Mouse (Mus musculus) embryonic facial prominence, embryonic 14.5 days (tissue): ENCODE data around the gene Gm11213. TPM values are rescaled to one million over a fixed set of nuclear protein-coding genes. Genes with fewer than 3 reads are reported as not detected.

Experiments used
- ATAC-seq: fragments of 200-750 bp; cut with Nextera tagmentation; 2 replicates; pipeline ENCODE4 v1.8.0; 2017; ENCODE audit warnings: low read depth, moderate number of reproducible peaks, moderate TSS enrichment
- DNase-seq: peaks from one replicate; pipeline ENCODE4 v3.0.0-alpha.2; 2015; ENCODE audit warnings: low spot score
- H3K27ac ChIP-seq: fragments of 300-500 bp; sonication (generic); replicated peaks from 2 replicates; pipeline ENCODE4 v1.5.1; 2014; ENCODE audit warnings: low read depth, mild to moderate bottlenecking, low read length, moderate library complexity
- H3K27me3 ChIP-seq: fragments of 300-500 bp; sonication (generic); replicated peaks from 2 replicates; pipeline ENCODE4 v1.6.1; 2014; ENCODE audit warnings: low read length; ENCODE audit not compliant: control insufficient read depth, insufficient read depth
- H3K36me3 ChIP-seq: fragments of 300-500 bp; sonication (generic); 2 replicates; pipeline ENCODE4 v1.6.1; 2014; ENCODE audit warnings: low read length, mixed read lengths; ENCODE audit not compliant: control insufficient read depth, insufficient read depth
- H3K4me1 ChIP-seq: fragments of 300-500 bp; sonication (generic); 2 replicates; pipeline ENCODE4 v1.6.1; 2014; ENCODE audit warnings: antibody characterized with exemption, low read length; ENCODE audit not compliant: control insufficient read depth, insufficient read depth
- H3K4me2 ChIP-seq: fragments of 300-500 bp; sonication (generic); 2 replicates; pipeline ENCODE4 v1.6.1; 2014; ENCODE audit warnings: low read depth, mild to moderate bottlenecking, low read length, moderate library complexity, mixed read lengths
- H3K4me3 ChIP-seq: fragments of 300-500 bp; sonication (generic); 2 replicates; pipeline ENCODE4 v1.5.1; 2014; ENCODE audit warnings: low read depth, mild to moderate bottlenecking, low read length
- H3K9ac ChIP-seq: fragments of 300-500 bp; sonication (generic); 2 replicates; pipeline ENCODE4 v1.6.1; 2014; ENCODE audit warnings: low read depth, mild to moderate bottlenecking, low read length, moderate library complexity, mixed read lengths
- H3K9me3 ChIP-seq: fragments of 300-500 bp; sonication (generic); 2 replicates; pipeline ENCODE4 v1.6.1; 2016; ENCODE audit warnings: low read length; ENCODE audit not compliant: control insufficient read depth
- WGBS: fragments of 180-500 bp; shearing (Covaris S2); extraction: QIAGEN DNeasy Blood & Tissue Kit; methylation state at CpG from one replicate; pipeline ENCODE4 v1.1.7; 2014; 5-methylcytosine and 5-hydroxymethylcytosine counted together
- polyA plus RNA-seq: library from polyadenylated mRNA; unstranded; fragments of >200 nt; fragmentation: Nextera tagmentation; extraction: Ambion mirVana; gene quantifications from 2 replicates; pipeline ENCODE4 v1.2.1, GENCODE M21; 2014

The Gm11213 gene
- not detected in 2 replicates for polyA plus RNA-seq

DNA sequence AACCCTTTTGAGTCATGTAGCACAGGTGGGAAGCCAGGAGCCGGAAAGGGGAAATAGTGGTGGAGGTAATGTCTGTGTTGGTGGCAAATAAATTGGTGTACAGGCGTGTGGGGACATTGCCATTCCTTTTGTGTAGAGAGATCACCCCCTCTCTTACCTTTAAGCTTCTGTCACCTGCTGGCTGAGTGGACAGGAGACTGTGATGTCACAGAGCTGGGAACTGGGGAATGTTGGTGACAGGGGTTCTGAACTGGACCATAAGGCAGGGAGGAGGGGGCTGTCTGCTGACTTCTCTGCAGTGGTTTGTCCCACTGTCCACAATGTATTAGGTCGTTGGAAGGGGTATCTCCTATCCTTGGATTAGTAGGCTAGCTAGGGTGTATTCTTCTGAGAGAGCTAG, at the start of gene Gm11213:
Gene Gm11213 (minus strand): TSS at position 317 of the 400 bp plus-strand sequence.
- ATAC-seq (no peak), DNase-seq (no peak)
- Histone ChIP-seq H3K36me3 (no peaks in the 10 kb centered on the region), H3K4me2 (no peak within 1 kb of the TSS), H3K27me3 (no peaks in the 10 kb centered on the region), H3K4me3 (no peak within 1 kb of the TSS), H3K9me3 (no peaks in the 10 kb centered on the region), H3K9ac (no peak within 1 kb of the TSS), H3K4me1 (no peaks in the 10 kb centered on the region), H3K27ac (no peak within 1 kb of the TSS)
- 65% methylated on average over 3 of the region's 3 CpGs for WGBS

DNA sequence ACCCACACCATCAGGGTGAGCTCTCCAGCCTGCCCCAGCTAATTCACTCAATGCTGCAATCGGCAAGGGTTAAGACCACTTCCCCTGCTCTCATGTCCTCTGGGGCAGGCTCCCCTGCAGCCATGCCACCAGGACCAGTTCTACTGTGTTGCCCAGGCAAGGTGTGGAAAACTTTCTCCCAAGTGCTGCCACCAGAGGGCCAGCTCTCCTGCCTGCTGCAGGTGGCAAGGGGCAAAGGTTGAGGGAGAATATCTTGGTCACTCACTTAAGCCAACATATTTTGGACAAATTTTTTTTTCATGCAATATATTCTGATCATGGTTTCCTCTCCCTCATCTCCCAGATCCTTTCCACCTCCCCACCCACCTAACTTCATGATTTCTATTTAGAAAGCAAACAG, 49.3 kb upstream of the Gm11213 start:
- DNase-seq = no peak
- Histone ChIP-seq H3K27ac (no peak overlapping the region), H3K9me3 (no peaks in the 10 kb centered on the region), H3K4me3 (no peak overlapping the region), H3K9ac (no peak overlapping the region), H3K27me3 (no peaks in the 10 kb centered on the region), H3K4me2 (no peak overlapping the region), H3K36me3 (no peaks in the 10 kb centered on the region), H3K4me1 (no peaks in the 10 kb centered on the region)
- no peak for ATAC-seq
- WGBS = 60% methylated on average over 1 of the region's 1 CpGs

DNA sequence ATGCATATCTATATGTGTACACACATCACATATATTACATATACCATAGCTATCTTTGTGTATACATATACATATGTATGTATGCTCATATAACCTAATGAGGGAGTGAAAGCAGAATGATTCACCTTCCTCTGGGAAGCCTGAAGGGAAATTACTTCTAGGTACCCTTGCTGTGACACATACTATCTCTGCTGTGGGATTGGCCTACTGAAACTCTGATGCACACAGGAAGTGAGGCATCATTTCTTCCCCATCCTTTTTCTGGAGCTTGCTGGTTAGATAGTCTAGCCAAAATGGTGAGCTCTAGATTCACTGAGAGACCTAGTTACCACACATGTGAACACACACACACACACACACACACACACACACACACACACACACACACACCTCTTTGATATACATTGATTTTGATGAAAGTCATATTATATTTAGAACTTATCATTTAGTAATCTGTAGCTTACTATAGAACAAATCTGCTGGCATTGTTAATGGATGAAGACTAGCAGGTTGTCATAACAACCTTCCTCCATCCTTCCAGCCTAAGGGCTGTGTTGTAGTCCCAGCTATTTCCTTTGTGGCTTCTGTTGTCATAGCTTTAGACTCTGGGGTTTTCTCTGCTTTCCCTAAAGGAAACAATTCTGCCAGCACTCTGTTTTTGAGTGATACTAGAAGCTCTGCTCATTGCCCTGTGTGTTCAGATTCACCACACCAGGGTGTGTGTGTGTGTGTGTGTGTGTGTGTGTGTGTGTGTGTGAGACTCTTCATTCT, 39.1 kb upstream of the Gm11213 start:
- Histone ChIP-seq H3K27me3 (no peaks in the 10 kb centered on the region), H3K27ac (no peak overlapping the region), H3K4me1 (no peaks in the 10 kb centered on the region; the same call in 1 of the 2 replicates), H3K9ac (no peak overlapping the region), H3K36me3 (no peaks in the 10 kb centered on the region), H3K9me3 (no peaks in the 10 kb centered on the region), H3K4me3 (no peak overlapping the region), H3K4me2 (no peak overlapping the region)
- DNase-seq (no peak), ATAC-seq (no peak)

DNA sequence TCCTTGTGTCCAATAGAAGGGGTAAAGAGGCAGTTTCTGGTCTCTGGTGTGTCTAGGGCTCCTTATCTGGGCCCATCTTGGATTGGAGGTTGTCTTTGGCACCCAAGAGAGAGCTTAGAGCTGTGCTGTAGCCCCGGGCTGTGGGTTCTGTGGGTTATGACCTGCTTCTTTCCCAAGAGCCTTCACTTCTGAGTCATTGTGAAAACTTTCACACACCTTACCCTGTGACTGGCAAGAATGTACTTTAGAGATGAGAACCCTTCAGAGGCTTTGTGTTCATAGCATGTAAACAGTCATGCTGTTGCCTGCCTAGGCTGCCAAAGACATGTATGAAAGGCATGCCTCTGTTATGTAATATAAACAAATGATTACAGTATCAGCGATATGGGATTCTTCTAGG, 34.8 kb upstream of the Gm11213 start:
- Histone ChIP-seq H3K4me3 (no peak overlapping the region), H3K27ac (no peak overlapping the region), H3K4me2 (no peak overlapping the region), H3K9ac (no peak overlapping the region), H3K4me1 (no peaks in the 10 kb centered on the region; the same call in 1 of the 2 replicates), H3K36me3 (no peaks in the 10 kb centered on the region), H3K9me3 (no peaks in the 10 kb centered on the region), H3K27me3 (no peaks in the 10 kb centered on the region)
- ATAC-seq (no peak), DNase-seq (no peak)
- WGBS = 74% methylated on average over 2 of the region's 2 CpGs

DNA sequence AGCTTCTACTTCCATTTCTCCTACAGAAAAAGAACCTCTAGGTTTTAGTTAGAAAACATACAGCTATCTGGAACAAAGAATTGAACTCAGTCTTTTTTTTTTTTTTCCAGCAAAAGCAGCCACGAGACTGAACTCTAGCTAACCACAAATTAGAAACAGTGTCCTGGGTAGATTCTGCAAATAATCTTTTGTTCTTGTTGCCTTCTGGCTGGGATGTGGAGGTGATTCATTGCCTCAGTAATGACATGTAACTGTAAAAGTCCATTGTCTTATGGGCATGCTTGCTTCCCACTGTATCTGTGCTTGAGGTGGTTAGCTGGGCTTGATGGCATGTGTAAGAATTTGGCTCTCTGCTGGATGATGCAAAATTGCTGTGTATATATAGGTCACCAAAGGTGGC, 33.5 kb upstream of the Gm11213 start:
- no peak overlapping the region for H3K4me3 ChIP-seq
- no peaks in the 10 kb centered on the region for H3K9me3 ChIP-seq
- ATAC-seq = no peak
- no peak overlapping the region for H3K9ac ChIP-seq
- H3K4me2 ChIP-seq = no peak overlapping the region
- WGBS = 42% methylated on average over 1 of the region's 1 CpGs
- no peak overlapping the region for H3K27ac ChIP-seq
- H3K36me3 ChIP-seq = no peaks in the 10 kb centered on the region
- H3K27me3 ChIP-seq = no peaks in the 10 kb centered on the region
- H3K4me1 ChIP-seq = no peaks in the 10 kb centered on the region; the same call in 1 of the 2 replicates
- peak; percentile 10 for DNase-seq

DNA sequence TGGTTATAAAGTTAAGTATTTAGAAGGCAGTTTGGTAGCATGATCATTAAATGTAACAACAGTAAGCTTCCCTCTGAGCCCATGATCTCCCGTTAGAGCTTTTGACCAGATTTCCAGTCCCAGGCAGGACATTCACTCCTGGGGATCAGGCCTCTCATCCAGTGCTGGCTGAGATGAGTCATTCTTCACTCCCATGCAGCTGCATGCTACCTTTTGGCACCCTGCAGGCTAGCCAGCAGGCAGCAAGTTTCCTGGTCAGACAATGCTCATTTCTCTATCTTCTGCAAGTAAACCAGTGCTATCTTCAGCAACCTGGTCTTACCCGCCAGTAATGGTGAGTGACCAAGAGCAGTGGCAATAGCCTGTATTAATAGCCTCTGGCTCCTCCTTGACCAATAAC, 28.1 kb upstream of the Gm11213 start:
- Histone ChIP-seq H3K27me3 (no peaks in the 10 kb centered on the region), H3K9me3 (no peaks in the 10 kb centered on the region), H3K9ac (no peak overlapping the region), H3K27ac (no peak overlapping the region), H3K4me3 (no peak overlapping the region), H3K4me1 (no peaks in the 10 kb centered on the region), H3K36me3 (no peaks in the 10 kb centered on the region), H3K4me2 (no peak overlapping the region)
- WGBS = 90% methylated on average over 2 of the region's 2 CpGs
- DNase-seq (no peak), ATAC-seq (no peak)

DNA sequence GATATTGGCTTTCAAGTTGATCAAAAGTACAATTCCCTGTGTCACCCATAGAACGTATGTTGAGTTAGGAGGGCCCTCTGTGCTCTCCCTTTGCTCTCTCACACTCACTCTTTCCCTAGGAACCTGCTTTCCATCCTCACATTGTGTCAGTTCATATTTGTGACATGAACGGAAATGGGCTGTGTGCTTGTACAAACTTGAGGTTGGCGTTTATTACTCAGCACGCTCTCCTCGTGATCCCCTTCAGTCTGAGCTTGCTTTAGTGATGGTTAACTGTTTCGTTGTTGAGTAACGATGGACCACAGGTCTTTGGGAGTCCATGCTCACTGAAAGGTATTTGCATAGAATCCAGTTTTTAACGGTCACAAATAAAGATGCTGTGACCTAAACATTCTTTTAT, 22.1 kb upstream of the Gm11213 start:
- Histone ChIP-seq H3K4me2 (no peak overlapping the region), H3K4me3 (no peak overlapping the region), H3K36me3 (no peaks in the 10 kb centered on the region), H3K27me3 (no peaks in the 10 kb centered on the region), H3K4me1 (no peaks in the 10 kb centered on the region), H3K9ac (no peak overlapping the region), H3K27ac (no peak overlapping the region), H3K9me3 (no peaks in the 10 kb centered on the region)
- 85% methylated on average over 8 of the region's 8 CpGs for WGBS
- DNase-seq (no peak), ATAC-seq (no peak)

DNA sequence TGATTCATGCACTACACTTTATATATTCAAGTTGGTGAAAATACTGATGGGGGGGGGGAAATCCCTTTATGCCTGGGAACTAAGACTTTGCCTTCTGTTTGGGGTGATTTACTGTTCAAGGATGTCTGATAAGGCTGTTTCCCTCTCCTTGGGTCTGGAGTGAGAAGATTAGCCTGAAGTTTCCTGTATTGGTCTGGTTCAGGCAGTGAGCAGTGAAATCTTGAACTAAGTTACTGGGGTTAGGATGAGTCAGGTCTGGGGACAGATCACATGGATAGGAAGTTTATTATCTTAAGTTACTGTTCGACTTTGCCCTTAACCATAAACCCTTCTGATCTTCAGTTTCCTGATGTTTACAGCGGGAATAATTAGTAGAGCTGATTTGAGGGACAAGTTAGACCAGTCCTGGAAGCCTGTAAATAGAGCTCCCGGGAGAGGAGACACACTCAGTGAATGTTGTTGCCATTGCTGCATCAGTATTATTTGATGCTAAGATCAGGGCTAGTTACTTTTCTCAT, 20.6 kb upstream of the Gm11213 start:
- 62% methylated on average over 3 of the region's 3 CpGs for WGBS
- H3K36me3 ChIP-seq = no peaks in the 10 kb centered on the region
- DNase-seq = no peak
- no peak overlapping the region for H3K4me3 ChIP-seq
- no peaks in the 10 kb centered on the region for H3K27me3 ChIP-seq
- H3K27ac ChIP-seq = no peak overlapping the region
- H3K9ac ChIP-seq = no peak overlapping the region
- no peak for ATAC-seq
- no peaks in the 10 kb centered on the region for H3K9me3 ChIP-seq
- H3K4me2 ChIP-seq = no peak overlapping the region
- H3K4me1 ChIP-seq = no peaks in the 10 kb centered on the region

DNA sequence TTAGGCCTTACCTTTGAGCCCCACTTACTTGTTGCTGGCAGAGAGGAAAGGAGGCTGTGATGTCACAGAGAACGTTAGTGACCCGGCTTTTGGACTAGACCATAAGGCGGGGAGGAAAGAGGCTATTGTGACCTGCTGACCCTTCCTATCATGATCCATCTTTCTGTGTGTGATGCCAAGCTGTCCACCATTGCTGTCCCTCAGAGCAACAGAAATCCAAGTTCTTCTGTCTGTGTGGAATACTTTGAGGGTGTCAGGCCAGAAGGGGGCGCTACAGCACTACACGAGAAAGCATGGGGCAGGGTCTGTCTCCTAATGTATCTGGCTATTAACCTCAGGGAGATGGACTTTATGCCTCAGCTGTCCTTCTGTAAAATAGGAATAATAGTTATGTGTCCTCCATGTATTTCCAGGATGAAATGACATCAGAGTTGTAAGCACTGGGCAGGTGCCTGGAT, 17.3 kb upstream of the Gm11213 start, which contains the start of gene Tex48:
Gene Tex48 (minus strand): TSS at position 51 of the 458 bp plus-strand sequence.
- H3K9me3 ChIP-seq = no peaks in the 10 kb centered on the region
- 62% methylated on average over 5 of the region's 5 CpGs for WGBS
- H3K27ac ChIP-seq = no peak within 1 kb of the TSS
- H3K36me3 ChIP-seq = no peaks in the 10 kb centered on the region
- H3K4me3 ChIP-seq = no peak within 1 kb of the TSS
- H3K27me3 ChIP-seq = no peaks in the 10 kb centered on the region
- H3K9ac ChIP-seq = no peak within 1 kb of the TSS
- no peak within 1 kb of the TSS for H3K4me2 ChIP-seq
- H3K4me1 ChIP-seq = no peaks in the 10 kb centered on the region
- DNase-seq (no peak), ATAC-seq (no peak)
